Mouse (Mus musculus) limb, embryonic 14.5 days (tissue): Measurements from ENCODE around the gene Bcl11a. TPM values are rescaled to one million over a fixed set of nuclear protein-coding genes. Genes with fewer than 3 reads are reported as not detected.

Source experiments
- ATAC-seq: fragments of 200-750 bp; cut with Nextera tagmentation; 2 replicates; pipeline ENCODE4 v1.8.0; 2017; ENCODE audit warnings: low read depth, moderate number of reproducible peaks, moderate TSS enrichment; ENCODE audit not compliant: low FRiP score
- DNase-seq: peaks from one replicate; pipeline ENCODE4 v3.0.0-alpha.2; 2015; ENCODE audit warnings: low spot score
- H3K27ac ChIP-seq: fragments of 300-500 bp; sonication (generic); replicated peaks from 2 replicates; pipeline ENCODE4 v1.5.1; 2014; ENCODE audit warnings: low read depth, mild to moderate bottlenecking, low read length, moderate library complexity, mixed read lengths
- H3K27me3 ChIP-seq: fragments of 300-500 bp; sonication (generic); 2 replicates; pipeline ENCODE4 v1.6.1; 2014; ENCODE audit warnings: low read length, mixed read lengths; ENCODE audit not compliant: control insufficient read depth, insufficient read depth
- H3K36me3 ChIP-seq: fragments of 300-500 bp; sonication (generic); 2 replicates; pipeline ENCODE4 v1.6.1; 2014; ENCODE audit warnings: mild to moderate bottlenecking, low read length, moderate library complexity, mixed read lengths; ENCODE audit not compliant: control insufficient read depth, insufficient read depth
- H3K4me1 ChIP-seq: fragments of 300-500 bp; sonication (generic); 2 replicates; pipeline ENCODE4 v1.6.1; 2014; ENCODE audit warnings: antibody characterized with exemption, low read length, mixed read lengths; ENCODE audit not compliant: control insufficient read depth, insufficient read depth
- H3K4me2 ChIP-seq: fragments of 300-500 bp; sonication (generic); replicated peaks from 2 replicates; pipeline ENCODE4 v1.6.1; 2014; ENCODE audit warnings: low read depth, mild to moderate bottlenecking, low read length, moderate library complexity; ENCODE audit not compliant: severe bottlenecking
- H3K4me3 ChIP-seq: fragments of 300-500 bp; sonication (generic); replicated peaks from 2 replicates; pipeline ENCODE4 v1.5.1; 2014; ENCODE audit warnings: low read length
- H3K9ac ChIP-seq: fragments of 300-500 bp; sonication (generic); 2 replicates; pipeline ENCODE4 v1.6.1; 2014; ENCODE audit warnings: mild to moderate bottlenecking, low read depth, low read length, moderate library complexity; ENCODE audit not compliant: severe bottlenecking
- H3K9me3 ChIP-seq: fragments of 300-500 bp; sonication (generic); 2 replicates; pipeline ENCODE4 v1.6.1; 2016; ENCODE audit warnings: low read length; ENCODE audit not compliant: control insufficient read depth
- POLR2A ChIP-seq: fragments of 200-500 bp; IDR thresholded peaks from 2 replicates; pipeline ENCODE4 v1.8.0; 2012; ENCODE audit warnings: inconsistent platforms, mild to moderate bottlenecking, moderate library complexity, borderline replicate concordance; ENCODE audit not compliant: insufficient read depth, insufficient read length; ENCODE audit errors: extremely low read depth
- WGBS: fragments of 180-500 bp; shearing (Covaris S2); extraction: QIAGEN DNeasy Blood & Tissue Kit; methylation state at CpG from one replicate; pipeline ENCODE4 v1.1.7; 2014; 5-methylcytosine and 5-hydroxymethylcytosine counted together
- polyA plus RNA-seq, 2 experiments: library from polyadenylated mRNA; depleted of rRNA in 1 of 2; stranded (reverse) in 1 of 2; unstranded in 1 of 2; fragments of >200 nt; fragmentation: Nextera tagmentation in 1 of 2; extraction: Ambion mirVana in 1 of 2; gene quantifications; 2 replicates each; pipeline versions ENCODE4 v1.2.1 to v1.2.3; 2012 to 2014

The Bcl11a gene
- polyA plus RNA-seq, 2 experiments = 33.8 to 61.7 TPM

GRCm38 (mm10) chr11:24196460-24197190 lies 118.8 kb downstream of the Bcl11a start:
- H3K27me3 ChIP-seq = no peaks in the 10 kb centered on the region
- WGBS = 69% methylated on average over 4 of the region's 4 CpGs
- no peak overlapping the region for H3K9ac ChIP-seq
- TF ChIP-seq POLR2A = no peak
- no peak overlapping the region for H3K27ac ChIP-seq
- no peak overlapping the region for H3K4me2 ChIP-seq
- no peaks in the 10 kb centered on the region for H3K9me3 ChIP-seq
- ATAC-seq = no peak
- no peaks in the 10 kb centered on the region for H3K36me3 ChIP-seq
- H3K4me1 ChIP-seq = no peaks in the 10 kb centered on the region
- DNase-seq = no peak
- H3K4me3 ChIP-seq = no peak overlapping the region

- H3K4me1 ChIP-seq = peaks cover 1% of the 10 kb centered on the region; the same call in 1 of the 2 replicates
- no peak overlapping the region for H3K27ac ChIP-seq
- no peak for TF ChIP-seq POLR2A
- no peak overlapping the region for H3K9ac ChIP-seq
- no peaks in the 10 kb centered on the region for H3K36me3 ChIP-seq
- H3K4me2 ChIP-seq = no peak overlapping the region
- H3K9me3 ChIP-seq = no peaks in the 10 kb centered on the region
- H3K4me3 ChIP-seq = no peak overlapping the region
- no peaks in the 10 kb centered on the region for H3K27me3 ChIP-seq
- 74% methylated on average over 1 of the region's 1 CpGs for WGBS
- DNase-seq (no peak), ATAC-seq (no peak)
Observed at GRCm38 (mm10) chr11:24197424-24197823, 119.6 kb downstream of the Bcl11a start.

GRCm38 (mm10) chr11:24199560-24199959 lies 121.7 kb downstream of the Bcl11a start:
- Histone ChIP-seq H3K36me3 (no peaks in the 10 kb centered on the region), H3K27ac (no peak overlapping the region), H3K9me3 (no peaks in the 10 kb centered on the region), H3K27me3 (no peaks in the 10 kb centered on the region), H3K4me2 (no peak overlapping the region), H3K9ac (no peak overlapping the region), H3K4me3 (no peak overlapping the region), H3K4me1 (peaks cover 6% of the 10 kb centered on the region; the same call in 1 of the 2 replicates)
- WGBS = 86% methylated on average over 3 of the region's 3 CpGs
- ATAC-seq = no peak
- no peak for TF ChIP-seq POLR2A
- no peak for DNase-seq

GRCm38 (mm10) chr11:24200310-24200709 lies 122.5 kb downstream of the Bcl11a start:
- Histone ChIP-seq H3K4me3 (no peak overlapping the region), H3K27me3 (no peaks in the 10 kb centered on the region), H3K4me1 (peaks cover 6% of the 10 kb centered on the region; the same call in 1 of the 2 replicates), H3K27ac (no peak overlapping the region), H3K9ac (no peak overlapping the region), H3K4me2 (no peak overlapping the region), H3K9me3 (no peaks in the 10 kb centered on the region), H3K36me3 (no peaks in the 10 kb centered on the region)
- ATAC-seq (no peak), DNase-seq (no peak)
- 24% methylated on average over 5 of the region's 5 CpGs for WGBS
- no peak for TF ChIP-seq POLR2A

- 79% methylated on average over 4 of the region's 4 CpGs for WGBS
- ATAC-seq (no peak), DNase-seq (no peak)
- no peak overlapping the region for H3K9ac ChIP-seq
- no peak overlapping the region for H3K27ac ChIP-seq
- H3K4me3 ChIP-seq = no peak overlapping the region
- no peaks in the 10 kb centered on the region for H3K27me3 ChIP-seq
- H3K4me1 ChIP-seq = peaks cover 6% of the 10 kb centered on the region; the same call in 1 of the 2 replicates
- H3K36me3 ChIP-seq = no peaks in the 10 kb centered on the region
- TF ChIP-seq POLR2A = no peak
- H3K4me2 ChIP-seq = no peak overlapping the region
- H3K9me3 ChIP-seq = no peaks in the 10 kb centered on the region
Observed at GRCm38 (mm10) chr11:24201223-24201622, 123.4 kb downstream of the Bcl11a start.
